8 mouse cellular contexts compared by ENCODE assay signal in genomic region chr2:166996533-166996894, GRCm38 (mm10). TPM values are rescaled to one million over a fixed set of nuclear protein-coding genes. Genes with fewer than 3 reads are reported as not detected.
DNase-seq lines count a peak whose midpoint lies in the region; ATAC-seq and TF ChIP-seq lines count a peak whose summit lies in the region.

No protein-coding gene starts in this region.

- H3K4me2 ChIP-seq in heart, embryonic 13.5 days = peak overlapping the region; percentile 69

- no peak for ATAC-seq in heart, embryonic 13.5 days (ENCODE audit: extremely low read depth, insufficient number of reproducible peaks, low FRiP score, low TSS enrichment)
- peak; percentile 15 to 26; a peak in 3 of 4 replicates for ATAC-seq in hematopoietic stem cell, adult 5-6 weeks (replicated peaks in 1 of 2; ENCODE audit: insufficient read depth in 1 of 2, low FRiP score in 2 of 2, low TSS enrichment in 1 of 2, low read depth in 1 of 2, poor library complexity in 2 of 2, severe bottlenecking in 2 of 2)
- peak; percentile 10; the same call in 1 of the 2 replicates for ATAC-seq in megakaryocyte-erythroid progenitor cell, adult 5-6 weeks (replicated peaks; ENCODE audit: low FRiP score, low TSS enrichment, poor library complexity, severe bottlenecking)

- DNase-seq in heart, postnatal 36 days = no peak
- DNase-seq in ES-E14 (ENCODE audit: low read depth, low spot score) (no peak), adipocyte (ENCODE audit: low spot score) (no peak)
- DNase-seq in embryo, embryonic 10.5 days (ENCODE audit: low spot score) = no peak
- DNase-seq in gastrocnemius, postnatal 25 days = no peak

- WGBS in heart, embryonic 13.5 days = 39% methylated on average over 8 of the region's 8 CpGs

- peak overlapping the region; percentile 81 for H3K27ac ChIP-seq in heart, embryonic 13.5 days (replicated peaks)
- 0 out of 2 replicates have a peak overlapping the region, but pooled peaks have one; percentile 34 for H3K27ac ChIP-seq in ES-E14 (ENCODE audit: insufficient read depth, low read depth, low read length, poor library complexity, severe bottlenecking)

- no peaks in the 10 kb centered on the region for H3K36me3 ChIP-seq in heart, embryonic 13.5 days
- H3K36me3 ChIP-seq in ES-E14 (ENCODE audit: control insufficient read depth, insufficient read depth, low read length, poor library complexity, severe bottlenecking) = no peaks in the 10 kb centered on the region

- in situ Hi-C loops in ES-E14 (cut with MboI; ENCODE audit: low sequenced_read_pairs in 2 of 2, unreplicated experiment in 2 of 2) = no loop called here

- H3K9ac ChIP-seq in heart, embryonic 13.5 days = peak overlapping the region; percentile 81
- H3K9ac ChIP-seq in ES-E14 (ENCODE audit: insufficient read depth, low read depth, low read length, poor library complexity, severe bottlenecking) = peak overlapping the region; percentile 77

- no peaks in the 10 kb centered on the region; the same call in 1 of the 2 replicates for H3K27me3 ChIP-seq in heart, embryonic 13.5 days (replicated peaks)

- peaks cover 43% of the 10 kb centered on the region for H3K4me1 ChIP-seq in heart, embryonic 13.5 days
- no peaks in the 10 kb centered on the region for H3K4me1 ChIP-seq in ES-E14 (ENCODE audit: control insufficient read depth in 2 of 2, insufficient read depth in 2 of 2, low read length in 2 of 2, poor library complexity in 1 of 2)

- peak overlapping the region; percentile 98 for H3K4me3 ChIP-seq in heart, embryonic 13.5 days
- H3K4me3 ChIP-seq in ES-E14 (ENCODE audit: insufficient read depth in 1 of 2, low read depth in 1 of 2, low read length in 2 of 2, poor library complexity in 1 of 2, severe bottlenecking in 1 of 2) = peak overlapping the region; percentile 67 to 86

- H3K9me3 ChIP-seq in heart, embryonic 13.5 days = no peaks in the 10 kb centered on the region
- H3K9me3 ChIP-seq in ES-E14 (ENCODE audit: control insufficient read depth, insufficient read depth, low read depth, low read length) = no peaks in the 10 kb centered on the region

- intact Hi-C loops in heart, postnatal 36 days (cut with DNase I) = no loop called here

TF ChIP-seq in ES-E14, 5 proteins besides CTCF, POLR2A, EP300 and RAD21:
- TF ChIP-seq ZC3H11A (IDR thresholded peaks at IDR 0.05; ENCODE audit: borderline replicate concordance, low read depth, low read length) = no peak
- no peak for TF ChIP-seq MAFK (IDR thresholded peaks at IDR 0.05; ENCODE audit: insufficient read depth, low read depth, low read length)
- no peak for TF ChIP-seq HCFC1 (IDR thresholded peaks at IDR 0.05; ENCODE audit: borderline replicate concordance, insufficient read depth, low read length)
- TF ChIP-seq ZNF384 (IDR thresholded peaks at IDR 0.05; ENCODE audit: low read depth, low read length) = no peak
- TF ChIP-seq CHD2 (IDR thresholded peaks at IDR 0.05; ENCODE audit: low read depth, low read length) = no peak

RNA-seq across cellular contexts. Expression of gene Stau1, which starts 0.4 kb away (rescaled TPM):
- 57.1 and 57.3 TPM in 2 replicates for polyA plus RNA-seq in heart, embryonic 13.5 days (2015; fragmentation: Nextera tagmentation; extraction: Ambion mirVana)
- total RNA-seq in heart, postnatal 36 days (2021) = 10 to 100 TPM; 44.5 to 45.1 TPM
- 17.1 and 24.1 TPM in 2 replicates for total RNA-seq in ES-E14 (2012; rRNA removed)
- 48.0 and 49.4 TPM in 2 replicates for total RNA-seq in hematopoietic stem cell, adult 5-6 weeks (2017)
- total RNA-seq in megakaryocyte-erythroid progenitor cell, adult 5-6 weeks (2014; fragmentation: Nextera tagmentation) = 51.3 and 62.6 TPM in 2 replicates
- 42.5 and 48.4 TPM in 2 replicates for total RNA-seq in megakaryocyte-erythroid progenitor cell, adult 5-6 weeks (2017)
- 10 to 100 TPM; 30.4 to 32.3 TPM for total RNA-seq in gastrocnemius, postnatal 25 days (2021)

RNA-seq across cellular contexts. Expression of gene Ddx27, which starts 18.5 kb away (rescaled TPM):
- polyA plus RNA-seq in heart, embryonic 13.5 days (2015; fragmentation: Nextera tagmentation; extraction: Ambion mirVana) = 31.1 and 31.6 TPM in 2 replicates
- total RNA-seq in heart, postnatal 36 days (2021) = 10 to 100 TPM; 10.8 to 11.3 TPM
- 128 and 132 TPM in 2 replicates for total RNA-seq in ES-E14 (2012; rRNA removed)
- 89.6 and 120 TPM in 2 replicates for total RNA-seq in hematopoietic stem cell, adult 5-6 weeks (2017)
- 95.3 and 95.8 TPM in 2 replicates for total RNA-seq in megakaryocyte-erythroid progenitor cell, adult 5-6 weeks (2014; fragmentation: Nextera tagmentation)
- 164 and 178 TPM in 2 replicates for total RNA-seq in megakaryocyte-erythroid progenitor cell, adult 5-6 weeks (2017)
- total RNA-seq in gastrocnemius, postnatal 25 days (2021) = 1 to 10 TPM; 5.5 to 6.8 TPM
